Mouse (Mus musculus) hindbrain, embryonic 11.5 days (tissue): ENCODE measurements around the gene Fcgrt. TPM values are rescaled to one million over a fixed set of nuclear protein-coding genes. Genes with fewer than 3 reads are reported as not detected.
"Not testable (repeated sequence)": the region's sequence is repeated elsewhere in the genome, so short reads cannot be mapped to it uniquely, and the experiment has no call there.

ENCODE experiments used
- ATAC-seq: fragments of 200-750 bp; cut with Nextera tagmentation; 2 replicates; pipeline ENCODE4 v1.8.0; 2017; ENCODE audit warnings: mild to moderate bottlenecking, moderate TSS enrichment, moderate library complexity; ENCODE audit not compliant: low FRiP score
- DNase-seq: peaks from one replicate; pipeline ENCODE4 v3.0.0-alpha.2; 2015; ENCODE audit warnings: low spot score
- H3K27ac ChIP-seq: fragments of 300-500 bp; sonication (generic); 2 replicates; pipeline ENCODE4 v1.5.1; 2014; ENCODE audit warnings: mild to moderate bottlenecking, low read depth, low read length
- H3K27me3 ChIP-seq: fragments of 300-500 bp; sonication (generic); 2 replicates; pipeline ENCODE4 v1.6.1; 2014; ENCODE audit warnings: mild to moderate bottlenecking, low read length, moderate library complexity, mixed read lengths; ENCODE audit not compliant: control insufficient read depth, insufficient read depth
- H3K36me3 ChIP-seq: fragments of 300-500 bp; sonication (generic); 2 replicates; pipeline ENCODE4 v1.6.1; 2014; ENCODE audit warnings: mild to moderate bottlenecking, low read length, moderate library complexity, mixed read lengths; ENCODE audit not compliant: control insufficient read depth, insufficient read depth
- H3K4me1 ChIP-seq: fragments of 300-500 bp; sonication (generic); replicated peaks from 2 replicates; pipeline ENCODE4 v1.6.1; 2014; ENCODE audit warnings: low read length, mixed read lengths; ENCODE audit not compliant: control insufficient read depth, insufficient read depth
- H3K4me2 ChIP-seq: fragments of 300-500 bp; sonication (generic); replicated peaks from 2 replicates; pipeline ENCODE4 v1.6.1; 2014; ENCODE audit warnings: mild to moderate bottlenecking, low read depth, low read length
- H3K4me3 ChIP-seq: fragments of 300-500 bp; sonication (generic); 2 replicates; pipeline ENCODE4 v1.5.1; 2014; ENCODE audit warnings: low read depth, low read length
- H3K9ac ChIP-seq: fragments of 300-500 bp; sonication (generic); 2 replicates; pipeline ENCODE4 v1.6.1; 2014; ENCODE audit warnings: low read depth, low read length
- H3K9me3 ChIP-seq: fragments of 300-500 bp; sonication (generic); 2 replicates; pipeline ENCODE4 v1.6.1; 2016; ENCODE audit warnings: low read length; ENCODE audit not compliant: control insufficient read depth
- WGBS: fragments of 180-500 bp; shearing (Covaris S2); extraction: QIAGEN DNeasy Blood & Tissue Kit; methylation state at CpG from one replicate; pipeline ENCODE4 v1.1.7; 2014; 5-methylcytosine and 5-hydroxymethylcytosine counted together
- polyA plus RNA-seq: library from polyadenylated mRNA; unstranded; fragments of >200 nt; fragmentation: Nextera tagmentation; extraction: Ambion mirVana; gene quantifications from 2 replicates; pipeline ENCODE4 v1.2.1, GENCODE M21; 2014

Gene Fcgrt
- polyA plus RNA-seq, 1 experiment from 2014 or later: 13.2 TPM

- peak; percentile 34 for DNase-seq
- 60% methylated on average over 21 of the region's 21 CpGs for WGBS
Observed at GRCm38 (mm10) chr7:45126844-45127699, 23.4 kb upstream of the Fcgrt start.

GRCm38 (mm10) chr7:45126147-45126843, 22.6 kb upstream of the Fcgrt start:
- Histone ChIP-seq H3K4me3 (peak overlapping the region; percentile 99; the same call in 1 of the 2 replicates), H3K27ac (peak overlapping the region; percentile 84; the same call in 1 of the 2 replicates), H3K27me3 (no peaks in the 10 kb centered on the region), H3K36me3 (peaks cover 35% of the 10 kb centered on the region), H3K4me1 (peaks cover 8% of the 10 kb centered on the region), H3K9me3 (no peaks in the 10 kb centered on the region), H3K4me2 (peak overlapping the region; percentile 93), H3K9ac (peak overlapping the region; percentile 100; the same call in 1 of the 2 replicates)
- no peak for ATAC-seq
- 78% methylated on average over 17 of the region's 17 CpGs for WGBS
- no peak for DNase-seq

More at GRCm38 (mm10) chr7:45126844-45127699, 23.4 kb upstream of the Fcgrt start:
- Histone ChIP-seq H3K4me2 (peak overlapping the region; percentile 93), H3K36me3 (peaks cover 27% of the 10 kb centered on the region), H3K4me1 (peaks cover 8% of the 10 kb centered on the region), H3K4me3 (peak overlapping the region; percentile 99), H3K9ac (peak overlapping the region; percentile 100), H3K27me3 (no peaks in the 10 kb centered on the region), H3K27ac (peak overlapping the region; percentile 84), H3K9me3 (no peaks in the 10 kb centered on the region)
- ATAC-seq: no peak

GRCm38 (mm10) chr7:45125649-45126048, 22.0 kb upstream of the Fcgrt start:
- not testable (repeated sequence) for H3K27me3 ChIP-seq, H3K4me2 ChIP-seq, H3K9me3 ChIP-seq, DNase-seq, H3K4me1 ChIP-seq, ATAC-seq, H3K9ac ChIP-seq, H3K27ac ChIP-seq
- WGBS: 61% methylated on average over 5 of the region's 5 CpGs
- peak overlapping the region; percentile 6; the same call in 1 of the 2 replicates for H3K4me3 ChIP-seq
- H3K36me3 ChIP-seq: peaks cover 39% of the 10 kb centered on the region

- no peak overlapping the region for H3K4me2 ChIP-seq
- H3K27me3 ChIP-seq: no peaks in the 10 kb centered on the region
- H3K9me3 ChIP-seq: no peaks in the 10 kb centered on the region
- DNase-seq (peak; percentile 64), ATAC-seq (no peak)
- H3K4me1 ChIP-seq: peaks cover 8% of the 10 kb centered on the region
- H3K4me3 ChIP-seq: 0 out of 2 replicates have a peak overlapping the region, but pooled peaks have one; percentile 6
- H3K9ac ChIP-seq: no peak overlapping the region
- WGBS: 20% methylated on average over 7 of the region's 7 CpGs
- H3K27ac ChIP-seq: 0 out of 2 replicates have a peak overlapping the region, but pooled peaks have one; percentile 19
- peaks cover 40% of the 10 kb centered on the region for H3K36me3 ChIP-seq
Observed at GRCm38 (mm10) chr7:45125144-45125600, 21.5 kb upstream of the Fcgrt start.

- Histone ChIP-seq H3K9ac (peak within 1 kb of the TSS; percentile 83), H3K4me2 (peak within 1 kb of the TSS; percentile 83), H3K4me3 (peak within 1 kb of the TSS; percentile 69), H3K9me3 (no peaks in the 10 kb centered on the region), H3K27ac (peak within 1 kb of the TSS; percentile 87), H3K36me3 (peaks cover 47% of the 10 kb centered on the region), H3K4me1 (peaks cover 8% of the 10 kb centered on the region), H3K27me3 (no peaks in the 10 kb centered on the region)
- DNase-seq (peak; percentile 100), ATAC-seq (peak; percentile 82)
- under 1% methylated on average over 59 of the region's 59 CpGs for WGBS
Observed at GRCm38 (mm10) chr7:45124224-45125143, 20.8 kb upstream of the Fcgrt start, which contains the start of gene Rps11. Rps11 (minus strand) TSS chr7:45124439.

- H3K9ac ChIP-seq: peak overlapping the region; percentile 83
- no peak overlapping the region for H3K27ac ChIP-seq
- no peak for DNase-seq
- H3K4me3 ChIP-seq: peak overlapping the region; percentile 69
- ATAC-seq: no peak
- H3K4me2 ChIP-seq: peak overlapping the region; percentile 83
- WGBS: 30% methylated on average over 12 of the region's 12 CpGs
- peaks cover 8% of the 10 kb centered on the region for H3K4me1 ChIP-seq
- H3K9me3 ChIP-seq: no peaks in the 10 kb centered on the region
- H3K36me3 ChIP-seq: peaks cover 47% of the 10 kb centered on the region
- H3K27me3 ChIP-seq: no peaks in the 10 kb centered on the region
Observed at GRCm38 (mm10) chr7:45123186-45123570, 19.5 kb upstream of the Fcgrt start.

- H3K27me3 ChIP-seq: no peaks in the 10 kb centered on the region
- peak overlapping the region; percentile 83 for H3K4me2 ChIP-seq
- peak overlapping the region; percentile 83 for H3K9ac ChIP-seq
- peaks cover 8% of the 10 kb centered on the region for H3K4me1 ChIP-seq
- WGBS: 87% methylated on average over 15 of the region's 15 CpGs
- H3K36me3 ChIP-seq: peaks cover 47% of the 10 kb centered on the region
- no peaks in the 10 kb centered on the region for H3K9me3 ChIP-seq
- ATAC-seq (no peak), DNase-seq (no peak)
- no peak overlapping the region for H3K27ac ChIP-seq
- peak overlapping the region; percentile 69 for H3K4me3 ChIP-seq
Observed at GRCm38 (mm10) chr7:45122561-45123185, 19.0 kb upstream of the Fcgrt start.
